Mouse (Mus musculus): ENCODE measurements at regions not wholly inside any gene's neighbourhood (a gene's known extent, or its start where the extent isn't known, plus 50 kb on each side); places are given as distances from the start of the nearest gene placed in this dataset.
A peak's percentile ranks its signal among the peaks of the same experiment; 100 is the strongest.
"Not testable (repeated sequence)": the region's sequence is repeated elsewhere in the genome, so short reads cannot be mapped to it uniquely, and the experiment has no call there.

DNA sequence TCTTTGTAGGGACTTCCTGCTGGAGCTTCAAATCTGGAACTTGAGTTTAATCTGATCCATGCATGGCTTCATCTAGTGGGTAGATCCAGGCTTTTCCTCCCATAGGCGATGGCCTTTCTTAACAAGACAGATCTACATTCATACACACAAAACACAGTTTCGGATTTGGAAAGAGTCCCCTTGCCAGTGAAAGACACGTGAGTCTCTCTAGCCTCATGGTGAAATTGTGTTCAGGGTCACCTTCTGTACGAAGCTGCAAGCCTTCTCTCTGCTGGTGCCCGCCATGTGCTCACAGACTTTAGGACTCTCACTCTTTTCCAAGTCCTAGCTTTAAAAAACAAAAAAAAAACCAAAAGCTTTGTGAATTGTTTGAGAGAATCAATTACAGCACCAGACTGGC lies 51.4 kb upstream of the Dlx2 start:
- DNase-seq (ENCODE audit: low spot score in 2 of 2) = no peak

GRCm38 (mm10) chr2:71598368-71598767 lies 51.8 kb upstream of the Dlx2 start:
- DNase-seq (ENCODE audit: low spot score in 2 of 2) = no peak

GRCm38 (mm10) chr2:71598778-71599177 lies 52.2 kb upstream of the Dlx2 start:
- DNase-seq (ENCODE audit: low spot score in 2 of 2) = peak; percentile 64 to 78

DNA sequence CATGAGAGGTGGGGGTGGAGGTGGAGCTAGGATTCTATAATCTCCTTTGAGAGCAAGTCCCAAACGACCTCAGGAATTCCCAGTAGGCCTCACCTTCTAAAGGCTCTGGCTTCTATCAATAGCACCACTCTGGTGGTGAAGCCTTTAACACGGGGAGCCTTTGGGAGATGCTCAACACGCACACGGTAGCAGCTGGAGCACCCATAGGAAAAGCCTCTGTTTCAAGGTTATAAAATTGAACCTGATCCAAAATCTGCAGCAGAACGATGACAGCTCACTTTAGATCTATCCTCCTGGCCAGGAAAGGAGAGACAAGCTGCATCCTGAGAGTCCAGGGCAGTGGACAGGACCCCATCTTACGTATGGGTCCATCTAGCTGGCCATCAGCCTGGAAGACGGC lies 53.7 kb upstream of the Dlx2 start:
- DNase-seq (ENCODE audit: low spot score in 2 of 2) = no peak

DNA sequence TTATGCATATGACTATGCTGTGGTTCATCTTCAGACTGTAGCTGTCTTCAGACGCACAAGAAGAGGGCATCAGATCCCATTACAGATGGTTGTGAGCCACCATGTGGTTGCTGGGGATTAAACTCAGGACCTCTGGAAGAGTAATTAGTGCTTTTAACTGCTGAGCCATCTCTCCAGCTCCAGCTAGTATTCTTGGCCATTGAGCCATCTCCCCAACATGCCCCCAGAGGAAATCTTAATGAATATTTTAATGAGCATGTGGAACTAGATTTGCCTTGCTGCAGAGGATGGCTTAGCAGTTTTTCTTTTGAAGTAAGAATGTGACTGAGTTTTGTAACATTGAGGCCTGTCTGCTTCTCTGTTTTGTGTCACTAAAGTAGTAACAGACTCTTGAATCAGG lies 54.4 kb upstream of the Dlx2 start:
- DNase-seq (ENCODE audit: low spot score in 2 of 2) = no peak

GRCm38 (mm10) chr2:71603796-71604195 lies 57.2 kb upstream of the Dlx2 start:
- DNase-seq (ENCODE audit: low spot score in 2 of 2) = not testable (repeated sequence)

GRCm38 (mm10) chr2:71605606-71606005 lies 59.1 kb upstream of the Dlx2 start:
- DNase-seq (ENCODE audit: low spot score in 2 of 2) = no peak

GRCm38 (mm10) chr2:71607087-71607502 lies 60.5 kb upstream of the Dlx2 start:
- DNase-seq (ENCODE audit: low spot score in 2 of 2) = no peak

DNA sequence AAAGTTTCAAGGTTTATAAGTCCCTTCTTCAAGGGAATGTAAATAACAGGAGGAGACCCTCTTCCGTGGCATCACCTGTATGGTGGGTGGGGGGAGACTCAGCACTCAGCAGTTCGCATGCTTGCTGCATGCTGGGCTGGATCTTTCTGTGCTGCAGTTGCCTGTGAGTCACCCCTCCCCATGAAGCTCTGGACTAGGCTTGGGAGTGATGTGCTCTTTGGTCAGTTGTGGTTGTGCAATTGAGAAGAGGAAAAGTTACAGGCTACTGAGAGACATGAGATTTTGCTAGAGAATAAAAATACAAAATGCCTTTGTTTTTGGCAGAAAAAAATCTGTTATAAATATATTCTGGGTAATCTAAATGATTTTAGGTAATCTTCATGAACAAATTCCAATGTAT lies 66.7 kb upstream of the Dlx2 start:
- DNase-seq (ENCODE audit: low spot score in 2 of 2) = no peak

- DNase-seq (ENCODE audit: low spot score in 2 of 2) = no peak
Measured at GRCm38 (mm10) chr2:71616526-71616925, 70.0 kb upstream of the Dlx2 start.

DNA sequence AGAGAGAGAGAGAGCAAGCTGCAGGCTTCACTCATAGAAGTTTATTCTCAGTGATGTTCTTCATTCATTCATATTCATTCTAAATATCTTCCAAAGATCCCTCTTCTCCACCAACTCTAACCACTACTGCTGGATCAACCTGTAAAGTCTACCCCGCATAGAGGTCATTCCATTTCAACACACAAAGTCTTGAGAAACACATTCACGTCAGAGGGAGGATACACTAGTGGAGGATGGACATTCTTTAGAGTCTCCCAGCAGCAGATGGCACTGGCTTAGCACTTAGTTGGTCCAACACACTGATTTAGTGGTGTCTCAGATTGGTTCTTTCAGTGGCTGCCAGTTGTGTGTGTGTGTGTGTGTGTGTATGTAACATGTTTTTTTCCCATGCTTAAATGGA lies 74.9 kb upstream of the Dlx2 start:
- no peak for DNase-seq (ENCODE audit: low spot score in 2 of 2)

GRCm38 (mm10) chr2:71622532-71623099 lies 76.1 kb upstream of the Dlx2 start:
- no peak for DNase-seq (ENCODE audit: low spot score in 2 of 2)

GRCm38 (mm10) chr2:71623134-71623533 lies 76.6 kb upstream of the Dlx2 start:
- DNase-seq (ENCODE audit: low spot score in 2 of 2) = peak in 1 of 2 experiments; percentile 31

GRCm38 (mm10) chr2:71625298-71625902 lies 78.8 kb upstream of the Dlx2 start:
- no peak for DNase-seq (ENCODE audit: low spot score in 2 of 2)

DNA sequence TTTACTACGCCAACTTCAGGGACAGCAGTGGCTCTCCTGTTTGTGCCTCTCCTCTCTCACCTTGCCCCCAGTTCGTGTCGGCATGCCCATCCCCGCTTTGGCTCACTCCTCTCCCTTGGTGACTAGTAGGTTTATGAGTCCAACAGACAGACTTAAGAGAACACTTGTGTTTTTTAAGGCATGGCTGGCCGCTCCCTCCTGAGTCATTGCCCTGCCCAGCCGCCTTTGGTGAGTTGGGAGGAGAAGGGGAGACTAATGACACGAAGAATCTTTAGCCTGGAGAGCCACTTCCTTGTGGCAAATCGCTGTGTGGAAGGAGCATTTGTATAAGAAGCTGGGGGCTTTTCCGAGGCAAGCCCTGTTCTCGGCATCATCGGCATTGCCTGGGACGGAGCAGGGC lies 79.8 kb upstream of the Dlx2 start:
- DNase-seq (ENCODE audit: low spot score in 2 of 2) = no peak

DNA sequence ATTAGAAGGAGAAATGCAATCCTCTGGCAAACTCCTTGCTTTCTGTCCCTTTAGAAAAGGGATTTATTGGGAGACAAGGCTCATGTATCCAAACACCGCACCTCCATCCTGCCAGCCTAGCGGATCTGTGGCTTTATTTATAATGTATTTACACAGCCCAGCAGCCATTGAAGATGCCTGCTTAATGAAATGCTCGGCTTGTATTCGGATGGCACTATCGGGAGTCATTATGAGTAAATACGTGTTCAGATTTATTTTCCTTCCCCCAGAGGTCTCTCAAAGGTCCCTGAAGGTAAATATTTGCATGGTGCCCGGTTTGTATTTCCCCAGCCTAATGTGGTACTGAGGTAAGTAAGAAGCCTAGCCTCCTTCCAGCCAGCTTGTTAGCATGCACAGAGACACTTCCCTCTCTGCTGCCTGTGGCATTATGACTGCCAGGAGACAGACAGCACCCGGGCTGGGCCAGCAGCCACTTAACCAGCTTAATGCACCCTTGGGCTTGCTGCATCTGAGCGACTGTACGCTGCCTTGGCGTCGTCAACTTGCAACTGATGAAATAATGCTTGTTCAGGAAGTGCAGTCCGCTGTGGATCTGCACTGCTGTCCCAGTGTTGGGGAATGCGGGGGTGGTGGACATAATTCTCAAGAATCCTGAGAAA lies 80.7 kb upstream of the Dlx2 start:
- no peak for DNase-seq (ENCODE audit: low spot score in 2 of 2)

DNA sequence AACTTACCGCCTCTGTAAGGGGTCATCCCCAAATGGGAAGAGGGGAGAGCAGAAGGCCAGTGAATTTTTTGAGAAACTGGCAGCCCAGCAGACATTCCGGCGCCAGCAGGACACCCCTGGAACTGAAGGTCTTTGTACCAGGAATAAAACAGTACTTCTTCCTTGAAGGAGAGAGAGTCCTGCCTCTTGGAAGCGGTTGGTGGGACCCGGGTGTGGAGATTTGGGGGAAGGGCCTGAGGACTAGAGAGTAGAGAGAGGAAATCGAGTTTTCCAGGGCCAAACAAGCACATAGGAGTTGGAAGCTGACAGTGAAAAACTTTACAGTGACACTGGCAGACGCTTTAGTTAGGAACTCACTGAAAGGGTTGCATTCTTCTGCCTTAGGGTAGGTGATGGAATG lies 82.3 kb upstream of the Dlx2 start:
- no peak for DNase-seq (ENCODE audit: low spot score in 2 of 2)

DNA sequence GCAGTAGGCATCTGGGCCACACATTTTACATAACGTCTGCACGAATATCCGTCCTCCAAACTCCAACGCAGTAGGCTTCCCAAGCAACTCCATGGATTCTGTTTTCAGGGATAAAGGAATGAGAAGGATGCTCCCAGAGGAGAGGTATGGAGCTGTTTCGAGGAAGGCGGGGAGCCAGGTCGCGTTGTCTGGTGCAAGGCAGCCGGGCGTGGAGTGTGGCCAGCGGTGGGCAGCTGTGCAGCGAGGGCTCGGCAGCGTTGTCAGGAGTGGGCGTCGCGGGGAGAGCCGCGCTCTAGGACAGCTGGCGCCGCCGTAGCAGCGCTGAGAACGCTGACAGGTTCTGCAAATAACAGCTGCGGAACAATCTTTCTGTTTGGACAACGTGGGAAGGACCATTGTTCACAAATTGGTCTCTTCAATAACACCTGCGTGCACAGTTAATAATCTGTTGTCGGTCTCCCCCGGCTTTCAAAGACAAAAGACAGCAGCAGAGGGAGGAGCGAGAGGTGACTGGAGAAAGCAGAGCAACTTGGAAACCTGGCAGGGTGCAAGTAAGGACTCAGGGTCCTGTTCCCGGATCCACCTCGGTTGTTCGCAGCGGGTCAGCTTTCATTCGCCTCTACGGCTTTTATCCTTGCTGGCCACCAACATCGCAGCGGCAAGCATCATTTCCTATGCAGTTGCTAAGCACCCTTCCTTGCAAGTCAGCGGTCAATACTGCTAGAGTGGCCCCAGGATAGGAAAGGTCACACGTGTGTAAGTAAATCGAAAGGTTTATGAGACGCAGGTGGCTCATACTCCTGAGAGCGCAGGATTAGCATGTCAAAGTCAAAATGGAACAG lies 83.0 kb upstream of the Dlx2 start:
- DNase-seq (ENCODE audit: low spot score in 2 of 2) = peak in 1 of 2 experiments; percentile 11

GRCm38 (mm10) chr2:71630143-71630463 lies 83.5 kb upstream of the Dlx2 start:
- DNase-seq (ENCODE audit: low spot score in 2 of 2) = no peak

GRCm38 (mm10) chr2:71633471-71633870 lies 86.9 kb upstream of the Dlx2 start:
- no peak for DNase-seq (ENCODE audit: low spot score in 2 of 2)

DNA sequence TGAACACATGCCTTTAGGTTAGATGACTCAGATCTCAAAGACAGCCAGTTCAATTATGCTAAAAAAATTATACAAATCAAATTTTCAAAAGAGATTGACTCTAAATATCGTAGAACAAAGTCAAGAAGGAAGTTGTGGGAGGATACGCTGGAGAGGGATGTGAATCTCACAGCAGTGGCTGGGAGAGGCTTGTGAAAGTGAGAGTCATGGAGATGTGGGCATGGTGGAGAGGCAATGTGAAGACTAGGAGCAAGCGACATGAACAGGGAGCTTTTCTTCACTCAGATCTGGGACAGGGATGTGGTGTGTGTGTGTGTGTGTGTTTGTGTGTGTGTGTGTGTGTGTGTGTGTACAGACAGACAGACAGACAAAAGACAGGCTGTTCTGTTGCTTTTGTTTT lies 87.9 kb upstream of the Dlx2 start:
- DNase-seq (ENCODE audit: low spot score in 2 of 2) = no peak

- no peak for DNase-seq (ENCODE audit: low spot score in 2 of 2)
Measured at GRCm38 (mm10) chr2:71636134-71636533, 89.6 kb upstream of the Dlx2 start.

DNA sequence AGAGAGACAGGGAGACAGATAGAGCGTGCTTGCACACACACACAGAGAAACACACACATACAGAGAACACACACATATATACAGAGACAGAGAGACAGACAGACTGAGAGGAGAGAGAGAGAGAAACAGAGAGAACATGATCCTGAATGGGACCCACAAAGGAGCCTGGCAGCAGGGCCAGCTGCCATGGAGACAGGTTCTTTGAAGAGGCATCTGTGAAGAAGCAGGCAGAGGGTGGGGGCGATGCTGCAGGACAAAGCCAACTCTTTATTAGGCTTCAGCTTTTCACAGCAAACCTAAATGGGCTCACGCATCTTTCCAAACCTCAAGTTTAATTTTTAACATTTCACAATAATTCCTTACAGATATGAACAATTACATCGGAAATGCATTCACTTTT lies 90.0 kb upstream of the Dlx2 start:
- no peak for DNase-seq (ENCODE audit: low spot score in 2 of 2)

Data from heart, adult 9 months (tissue).